Mouse (Mus musculus) kidney, adult 2 months (tissue): ENCODE measurements around the gene Xylt1. TPM values are rescaled to one million over a fixed set of nuclear protein-coding genes. Genes with fewer than 3 reads are reported as not detected.
A peak's percentile ranks its signal among the peaks of the same experiment; 100 is the strongest.

Source experiments
- DNase-seq: peaks from one replicate; pipeline ENCODE4 v3.0.0; 2021
- H3K27ac ChIP-seq: fragments of 200-500 bp; 2 replicates; pipeline ENCODE4 v1.5.1; 2012; ENCODE audit warnings: low read depth, low read length, control low read depth, inconsistent platforms; ENCODE audit not compliant: insufficient read depth
- H3K27me3 ChIP-seq: fragments of 200-500 bp; replicated peaks from 2 replicates; pipeline ENCODE4 v1.6.1; 2012; ENCODE audit warnings: mild to moderate bottlenecking, moderate library complexity, low read length, inconsistent platforms; ENCODE audit not compliant: control insufficient read depth, insufficient read depth
- H3K36me3 ChIP-seq: fragments of 200-500 bp; 2 replicates; pipeline ENCODE4 v1.6.1; 2012; ENCODE audit warnings: mild to moderate bottlenecking, moderate library complexity, low read length, inconsistent platforms; ENCODE audit not compliant: control insufficient read depth, insufficient read depth
- H3K4me1 ChIP-seq: fragments of 200-500 bp; 2 replicates; pipeline ENCODE4 v1.6.1; 2011; ENCODE audit warnings: low read length; ENCODE audit not compliant: control insufficient read depth, insufficient read depth
- H3K4me3 ChIP-seq: fragments of 200-500 bp; 2 replicates; pipeline ENCODE4 v1.5.1; 2011; ENCODE audit warnings: mild to moderate bottlenecking, low read depth, low read length, control low read depth; ENCODE audit not compliant: insufficient read depth
- CTCF ChIP-seq: fragments of 200-500 bp; conservative IDR thresholded peaks from 2 replicates; pipeline ENCODE4 v1.5.1; 2011; ENCODE audit warnings: low read depth, mild to moderate bottlenecking, control low read depth, low read length, moderate library complexity, mixed read lengths; ENCODE audit not compliant: insufficient read depth, insufficient read length
- POLR2A ChIP-seq: fragments of 200-500 bp; IDR thresholded peaks from one replicate; pipeline ENCODE4 v1.6.1; 2011; ENCODE audit warnings: low read depth, low read length, control low read depth
- WGBS: fragments of 180-500 bp; shearing (Covaris S2); methylation state at CpG from one replicate; pipeline ENCODE4 v1.1.7; 2018; 5-methylcytosine and 5-hydroxymethylcytosine counted together
- polyA plus RNA-seq: library from polyadenylated mRNA; depleted of rRNA; stranded (reverse); fragments of >200 nt; gene quantifications from 2 replicates; pipeline ENCODE4 v1.2.3, GENCODE M21; 2012

Gene Xylt1
- polyA plus RNA-seq, 1 experiment = 6.1 TPM

DNA sequence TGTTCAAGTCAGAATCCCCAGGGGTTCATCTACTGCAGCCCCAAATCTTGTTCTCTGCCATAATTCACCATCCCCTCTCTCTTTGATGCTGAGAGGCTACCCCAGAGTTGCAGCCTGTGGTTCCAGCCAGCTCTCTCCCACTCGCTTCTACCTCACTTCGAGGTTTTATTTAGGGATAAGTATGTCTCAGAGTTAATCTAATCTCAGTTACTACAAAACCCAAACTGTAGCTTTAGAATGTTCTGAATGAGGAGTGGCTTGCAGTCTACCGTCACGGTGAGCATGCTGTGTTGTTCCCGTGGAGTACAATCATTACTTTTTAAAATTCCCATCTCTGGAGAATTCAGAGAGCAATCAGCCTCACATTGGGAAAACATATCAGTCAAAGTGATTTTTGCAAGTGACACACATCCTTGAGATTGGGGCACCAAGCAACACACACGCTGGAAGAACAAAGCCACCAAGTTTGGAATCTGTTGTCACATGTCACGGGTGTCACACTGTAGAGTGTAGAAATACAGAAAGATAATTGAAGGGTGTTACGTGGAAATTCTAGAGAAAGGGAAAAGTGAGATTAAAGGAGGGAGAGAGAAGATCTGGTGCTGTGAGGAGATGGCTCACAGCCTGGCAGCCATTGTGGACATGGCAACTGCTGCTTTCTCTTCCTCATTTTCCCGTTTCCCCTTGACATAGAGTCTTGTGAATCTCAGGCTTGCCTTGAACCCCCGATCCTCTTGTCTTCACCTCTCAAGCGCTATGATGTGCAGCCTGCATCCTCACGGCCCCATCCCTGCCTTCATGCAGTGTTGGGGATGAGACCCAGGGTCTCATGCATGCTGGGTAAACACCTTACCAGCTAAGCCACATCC, 149.2 kb downstream of the Xylt1 start:
- H3K36me3 ChIP-seq = no peaks in the 10 kb centered on the region
- 93% methylated on average over 12 of the region's 12 CpGs for WGBS
- TF ChIP-seq CTCF (no peak), POLR2A (no peak)
- no peak for DNase-seq
- H3K4me1 ChIP-seq = peaks cover 8% of the 10 kb centered on the region
- no peaks in the 10 kb centered on the region for H3K27me3 ChIP-seq
- no peak overlapping the region for H3K4me3 ChIP-seq
- H3K27ac ChIP-seq = no peak overlapping the region

DNA sequence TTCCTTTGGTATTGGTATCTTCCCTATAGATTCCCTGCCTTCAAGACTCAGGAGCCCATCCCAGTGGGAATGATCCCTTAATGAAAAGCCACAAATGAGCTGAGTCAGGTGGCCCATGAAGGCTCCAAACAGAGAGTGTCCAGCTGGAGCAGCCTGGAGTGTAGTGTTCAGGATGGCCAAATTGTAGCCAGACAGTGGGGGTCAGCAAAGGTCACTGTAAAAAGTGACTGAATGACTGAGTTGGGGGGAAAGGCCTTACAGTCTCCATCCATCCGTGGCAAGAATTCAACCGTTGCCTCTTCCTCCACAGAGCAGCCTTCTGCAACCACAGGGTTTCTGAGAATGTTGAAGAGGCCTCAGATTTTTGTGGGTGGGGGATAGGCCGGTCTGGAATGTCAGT, 151.9 kb downstream of the Xylt1 start:
- Histone ChIP-seq H3K4me3 (no peak overlapping the region), H3K27me3 (no peaks in the 10 kb centered on the region), H3K36me3 (no peaks in the 10 kb centered on the region), H3K4me1 (peaks cover 8% of the 10 kb centered on the region), H3K27ac (no peak overlapping the region)
- TF ChIP-seq CTCF = no peak
- TF ChIP-seq POLR2A = no peak
- peak; percentile 77 for DNase-seq
- 29% methylated on average over 3 of the region's 3 CpGs for WGBS

DNA sequence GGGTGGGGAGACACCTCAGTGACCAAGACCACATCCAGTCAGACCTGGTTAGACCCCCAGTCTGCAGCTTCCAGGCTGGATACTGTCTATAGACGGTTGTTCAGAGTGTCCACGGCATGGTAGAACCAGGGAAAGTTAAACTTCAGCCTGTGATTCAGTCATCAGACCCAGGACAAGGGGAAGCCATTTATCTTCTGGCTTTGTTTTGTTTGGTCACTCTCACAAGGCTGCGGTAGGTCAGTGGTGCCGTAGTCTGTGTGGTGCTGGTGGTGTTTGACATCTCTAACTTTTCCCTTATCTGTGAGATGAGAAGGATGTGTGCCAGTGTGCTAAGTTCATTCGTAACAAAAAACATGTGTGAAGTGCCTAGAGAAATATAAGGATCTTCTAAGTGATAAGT, 152.4 kb downstream of the Xylt1 start:
- H3K4me3 ChIP-seq = no peak overlapping the region
- DNase-seq = no peak
- H3K27ac ChIP-seq = no peak overlapping the region
- TF ChIP-seq POLR2A (no peak), CTCF (no peak)
- no peaks in the 10 kb centered on the region for H3K27me3 ChIP-seq
- peaks cover 8% of the 10 kb centered on the region for H3K4me1 ChIP-seq
- 37% methylated on average over 5 of the region's 5 CpGs for WGBS
- no peaks in the 10 kb centered on the region for H3K36me3 ChIP-seq

DNA sequence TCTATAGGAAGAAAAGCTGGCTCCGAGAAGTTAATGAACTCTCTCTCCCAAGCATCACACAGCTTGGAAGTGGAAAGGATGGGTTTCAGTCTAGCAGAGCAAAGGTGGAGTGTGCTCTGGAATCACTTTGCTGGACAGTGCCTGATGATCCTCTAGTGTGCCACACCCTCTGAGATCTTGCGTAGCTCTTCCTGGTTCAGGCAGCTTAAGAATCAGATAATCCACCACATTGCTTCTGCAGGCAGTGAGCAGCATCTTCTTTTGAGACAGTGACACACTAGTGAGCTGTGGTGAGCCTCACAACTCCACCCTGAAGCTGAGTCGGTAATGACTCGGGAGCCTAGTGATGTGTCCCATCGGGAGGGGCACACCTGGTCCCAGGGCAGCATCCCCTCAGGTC, 159.2 kb downstream of the Xylt1 start:
- H3K27ac ChIP-seq = no peak overlapping the region
- H3K36me3 ChIP-seq = no peaks in the 10 kb centered on the region
- no peaks in the 10 kb centered on the region for H3K27me3 ChIP-seq
- H3K4me1 ChIP-seq = peaks cover 14% of the 10 kb centered on the region
- no peak overlapping the region for H3K4me3 ChIP-seq
- no peak for DNase-seq
- TF ChIP-seq POLR2A (no peak), CTCF (no peak)
- WGBS = 57% methylated on average over 5 of the region's 5 CpGs

DNA sequence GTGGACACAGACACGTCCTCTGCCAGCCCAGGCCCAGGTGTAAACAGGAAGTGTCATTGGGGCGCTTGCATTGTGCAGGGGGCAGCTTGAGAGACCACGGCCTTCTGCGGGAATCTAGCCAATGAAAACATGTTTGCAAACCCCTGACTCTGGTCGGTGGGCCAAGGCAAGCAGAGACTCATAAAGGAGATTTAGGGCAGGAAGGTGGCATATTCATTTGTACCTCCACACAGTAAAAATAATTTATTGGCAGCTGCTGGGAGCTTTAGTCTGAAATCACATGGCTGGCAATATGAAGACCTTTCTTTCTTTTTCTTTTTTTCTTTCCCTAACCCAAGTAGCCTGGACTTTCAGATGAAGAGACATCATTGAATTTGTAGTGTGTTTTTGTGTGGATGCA, 159.6 kb downstream of the Xylt1 start:
- H3K36me3 ChIP-seq = no peaks in the 10 kb centered on the region
- peaks cover 14% of the 10 kb centered on the region for H3K4me1 ChIP-seq
- no peak for DNase-seq
- no peak overlapping the region for H3K27ac ChIP-seq
- no peak for TF ChIP-seq POLR2A
- TF ChIP-seq CTCF = no peak
- no peak overlapping the region for H3K4me3 ChIP-seq
- WGBS = 52% methylated on average over 5 of the region's 5 CpGs
- H3K27me3 ChIP-seq = no peaks in the 10 kb centered on the region

DNA sequence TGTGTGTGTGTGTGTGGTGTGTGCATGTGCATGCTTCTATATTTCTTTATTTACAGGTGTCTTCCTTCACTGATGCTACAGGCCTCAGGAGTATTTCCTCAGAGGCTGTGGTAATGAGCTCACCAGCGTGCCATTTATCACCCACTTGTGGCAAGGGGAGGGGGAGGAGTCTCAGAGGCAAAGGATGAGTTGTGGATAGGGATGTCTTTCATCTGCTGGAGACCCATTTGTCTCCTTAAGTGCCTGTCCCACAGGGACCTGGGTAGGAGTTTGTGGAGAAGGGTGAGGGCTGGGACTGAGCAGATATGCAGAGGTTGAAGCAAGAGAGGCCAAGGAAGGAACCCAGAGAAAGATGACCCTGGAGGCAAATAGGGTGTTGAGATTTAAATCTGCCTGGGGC, 160.3 kb downstream of the Xylt1 start:
- DNase-seq = no peak
- TF ChIP-seq POLR2A (no peak), CTCF (no peak)
- H3K27ac ChIP-seq = no peak overlapping the region
- no peaks in the 10 kb centered on the region for H3K27me3 ChIP-seq
- no peak overlapping the region for H3K4me3 ChIP-seq
- peaks cover 14% of the 10 kb centered on the region for H3K4me1 ChIP-seq
- WGBS = 82% methylated on average over 1 of the region's 1 CpGs
- no peaks in the 10 kb centered on the region for H3K36me3 ChIP-seq

DNA sequence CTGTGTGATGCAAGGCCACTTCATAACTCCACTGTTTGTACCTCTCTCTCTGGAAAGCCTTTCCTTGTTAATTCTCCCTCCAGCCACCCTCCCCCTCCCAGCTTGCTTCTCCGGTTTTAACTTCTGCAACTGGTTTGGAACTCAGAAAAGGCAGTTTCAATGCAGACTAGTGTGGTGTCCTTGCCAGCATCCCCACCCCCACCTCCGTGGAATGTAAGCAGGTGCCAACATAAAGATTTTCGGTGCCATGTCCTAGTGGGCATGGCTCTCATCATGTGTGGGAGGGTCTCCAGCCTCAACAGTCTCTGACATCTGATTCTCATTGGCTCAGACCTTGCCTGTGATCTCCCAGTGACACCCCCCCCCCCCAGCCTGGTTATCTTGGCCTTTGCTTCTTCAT, 160.9 kb downstream of the Xylt1 start:
- no peaks in the 10 kb centered on the region for H3K36me3 ChIP-seq
- H3K4me1 ChIP-seq = peaks cover 14% of the 10 kb centered on the region
- no peak for TF ChIP-seq CTCF
- TF ChIP-seq POLR2A = no peak
- no peaks in the 10 kb centered on the region for H3K27me3 ChIP-seq
- DNase-seq = peak; percentile 19
- 60% methylated on average over 3 of the region's 3 CpGs for WGBS
- H3K27ac ChIP-seq = no peak overlapping the region
- no peak overlapping the region for H3K4me3 ChIP-seq
